Mouse (Mus musculus) forelimb bud, embryonic 11.5 days (tissue): Measurements from ENCODE around the gene Hcrt.
"Not testable (repeated sequence)": the region's sequence is repeated elsewhere in the genome, so short reads cannot be mapped to it uniquely, and the experiment has no call there.

Experiments used
- DNase-seq: peaks from one replicate; pipeline ENCODE4 v3.0.0-alpha.2; 2012; ENCODE audit warnings: low read depth, low spot score

Hcrt gene

DNA sequence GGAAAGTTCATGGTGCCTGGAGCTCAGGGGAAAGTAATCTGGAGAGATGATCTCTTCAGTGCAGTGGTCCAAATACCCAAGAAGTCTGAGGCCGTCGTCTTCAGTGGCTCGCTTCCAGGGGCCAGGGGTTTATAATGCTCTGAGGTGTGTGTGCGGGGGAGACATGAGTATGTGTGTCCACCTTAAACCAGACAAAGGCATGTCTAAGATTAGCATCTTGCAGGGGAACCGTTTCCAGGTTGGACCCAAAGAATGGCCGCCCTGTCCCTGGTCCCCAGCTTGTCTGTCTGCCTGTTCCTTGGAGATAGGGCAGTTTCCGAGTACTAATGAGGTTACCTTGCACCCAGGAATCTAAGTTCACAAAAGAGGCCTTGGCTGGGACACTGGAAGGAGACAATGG is at the start of gene Hcrt:
TSS of gene Hcrt (minus strand) at position 101 of the 400 bp plus-strand sequence.
- DNase-seq: no peak

DNA sequence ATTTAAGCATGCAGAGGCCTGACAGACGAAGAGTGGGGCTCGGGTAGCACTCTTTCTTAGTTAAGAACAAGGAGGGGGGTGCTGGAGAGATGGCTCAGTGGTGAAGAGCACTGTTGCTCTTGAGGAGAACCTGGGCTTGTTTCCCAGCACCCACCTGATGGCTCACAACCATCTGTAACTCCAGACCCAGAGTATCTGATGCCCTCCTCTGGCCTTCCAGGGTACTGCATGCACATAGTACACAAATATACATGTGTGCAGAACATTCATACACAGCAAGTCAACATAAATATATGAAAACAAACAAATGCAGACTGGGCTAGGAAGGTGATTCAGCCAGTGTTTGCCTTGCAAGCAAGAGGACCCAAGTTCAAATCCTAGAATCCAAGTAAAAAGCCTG is 48.4 kb upstream of the Hcrt start:
- DNase-seq: no peak

DNA sequence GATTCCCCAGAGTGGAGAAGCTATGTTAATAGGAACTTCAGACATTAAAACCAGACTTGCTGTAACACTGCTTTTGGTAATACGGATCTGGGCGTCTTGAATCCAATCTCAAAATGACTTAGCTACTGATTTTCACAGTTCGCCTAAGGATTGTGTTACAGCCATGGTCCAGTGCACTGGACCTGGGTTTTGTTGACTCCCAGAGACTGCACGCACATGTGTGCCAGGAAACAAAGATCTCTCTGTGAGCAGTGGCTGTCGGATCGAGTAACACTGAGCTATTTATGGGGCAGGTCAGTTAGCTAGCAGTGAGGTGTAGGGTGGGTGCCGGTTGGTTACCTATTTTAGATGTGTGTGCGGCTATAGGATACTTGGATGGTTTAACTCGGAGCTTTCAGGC is 47.8 kb upstream of the Hcrt start:
- peak; percentile 57 for DNase-seq

DNA sequence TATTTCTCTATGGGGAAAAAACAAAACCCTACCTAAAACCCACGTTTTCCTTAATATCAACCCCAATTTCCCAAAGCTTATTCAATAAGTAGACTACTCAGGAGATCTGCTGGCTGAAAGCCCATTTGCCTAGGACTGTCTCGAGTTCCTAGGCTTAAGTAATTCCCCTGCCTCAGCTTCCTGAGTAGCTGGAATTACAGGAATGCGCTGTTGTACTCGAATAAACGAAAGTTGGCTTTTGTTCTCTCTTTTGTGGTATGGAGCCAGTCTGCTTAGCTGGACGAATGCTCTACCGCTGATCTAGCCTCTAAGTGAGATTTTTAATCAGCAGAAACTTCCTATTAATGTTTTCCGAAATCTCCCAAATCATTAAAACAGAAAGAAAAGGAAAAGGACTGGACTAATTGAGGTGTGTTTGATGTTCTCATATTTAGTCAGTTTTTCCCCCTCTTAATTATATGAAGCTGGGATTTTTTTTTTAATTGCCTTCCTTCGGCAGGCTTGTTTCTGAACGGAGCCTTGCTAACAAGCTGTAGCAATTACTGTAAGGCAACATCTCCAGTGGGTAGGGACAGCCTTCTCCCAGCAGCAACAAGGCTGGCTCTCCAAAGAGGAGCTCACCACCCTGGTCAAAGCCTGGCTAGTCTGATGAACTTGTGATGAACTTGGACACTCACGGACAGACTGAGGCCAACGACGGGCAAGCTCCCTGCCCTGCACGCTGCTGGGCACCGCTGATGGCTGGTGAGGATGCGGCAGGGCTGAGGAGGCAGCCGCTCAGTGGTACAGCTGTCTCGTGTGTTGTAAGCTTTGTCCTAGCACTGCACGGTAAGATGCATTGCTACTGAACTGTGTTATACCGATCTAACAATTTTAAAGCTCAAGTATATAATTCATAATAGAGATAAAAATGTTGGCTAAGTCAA is 43.9 kb upstream of the Hcrt start:
- no peak for DNase-seq

DNA sequence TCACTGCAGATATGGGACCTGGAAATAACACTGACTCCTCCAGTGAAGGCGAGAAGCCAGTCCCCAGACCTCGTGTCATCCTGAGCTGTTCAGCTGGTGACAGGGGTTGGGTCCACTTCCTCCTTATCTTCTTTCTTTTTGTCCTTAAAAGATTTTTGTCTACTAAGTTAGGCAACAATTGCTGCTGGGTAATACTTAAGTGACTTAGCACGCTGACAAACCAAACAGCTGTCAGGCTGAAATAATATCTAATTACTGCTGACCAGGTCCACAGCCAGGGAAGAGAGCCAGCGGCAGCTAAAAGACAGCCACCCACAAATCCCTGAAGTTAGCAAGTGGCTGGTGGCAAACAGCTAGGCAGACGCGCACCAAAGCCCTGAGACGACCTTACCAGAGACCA is 42.8 kb upstream of the Hcrt start:
- DNase-seq: no peak

DNA sequence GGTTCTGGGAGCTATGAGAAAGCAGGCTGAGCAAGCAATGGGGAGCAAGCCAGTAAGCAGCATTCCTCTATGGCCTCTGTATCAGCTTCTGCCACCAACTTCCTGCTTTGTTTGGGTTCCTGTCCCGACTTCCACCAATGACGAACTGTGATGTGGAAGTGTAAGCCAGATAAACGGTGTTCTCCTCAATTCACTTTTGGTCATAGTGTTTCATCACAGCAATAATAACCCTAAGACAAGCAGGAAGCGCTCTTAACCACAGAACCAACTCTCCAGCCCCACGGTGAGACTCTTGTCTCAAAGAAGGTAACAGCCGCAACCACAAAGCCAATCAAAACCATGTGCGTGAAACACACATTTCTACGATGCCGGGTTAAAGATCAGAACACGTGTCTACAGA is 41.7 kb upstream of the Hcrt start:
- no peak for DNase-seq

DNA sequence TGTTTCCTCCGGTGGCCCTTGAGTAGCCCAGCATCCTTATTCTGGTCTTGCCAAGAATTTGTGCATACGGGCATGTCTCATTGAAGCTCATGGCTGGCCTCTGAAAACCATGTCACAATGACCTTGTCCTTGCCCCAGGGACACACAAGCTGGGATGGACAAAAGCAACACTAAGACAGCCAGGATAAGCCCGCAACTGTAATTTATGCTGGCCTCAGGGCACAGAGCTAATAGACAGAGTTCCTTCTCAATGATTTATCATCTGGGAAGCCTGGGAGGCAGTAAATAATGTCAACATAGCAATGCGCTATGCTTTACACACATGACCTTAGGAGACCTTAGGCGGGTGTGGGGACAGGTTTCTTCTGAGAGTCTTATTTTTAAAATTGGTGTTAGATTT is 36.7 kb upstream of the Hcrt start:
- no peak for DNase-seq

DNA sequence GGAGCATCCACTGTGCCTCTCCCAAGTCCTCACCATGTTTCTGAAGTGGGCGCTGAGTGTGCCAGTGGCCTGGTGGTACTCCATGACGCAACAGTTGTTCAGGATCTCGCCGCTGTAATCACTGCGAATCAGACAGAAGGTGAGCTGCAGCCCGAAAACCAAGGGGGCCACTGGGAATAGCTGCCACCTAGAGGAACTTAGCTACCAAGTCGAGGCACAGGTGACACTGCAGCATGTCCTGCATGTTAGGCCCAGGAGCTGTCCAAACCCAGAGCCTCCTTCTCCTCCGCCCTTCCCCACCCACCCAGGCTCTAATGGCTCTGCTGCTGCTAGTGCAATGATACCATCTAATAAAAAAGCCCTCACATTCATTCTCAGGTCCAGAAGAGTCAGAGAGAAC is 33.9 kb upstream of the Hcrt start:
- DNase-seq: no peak

DNA sequence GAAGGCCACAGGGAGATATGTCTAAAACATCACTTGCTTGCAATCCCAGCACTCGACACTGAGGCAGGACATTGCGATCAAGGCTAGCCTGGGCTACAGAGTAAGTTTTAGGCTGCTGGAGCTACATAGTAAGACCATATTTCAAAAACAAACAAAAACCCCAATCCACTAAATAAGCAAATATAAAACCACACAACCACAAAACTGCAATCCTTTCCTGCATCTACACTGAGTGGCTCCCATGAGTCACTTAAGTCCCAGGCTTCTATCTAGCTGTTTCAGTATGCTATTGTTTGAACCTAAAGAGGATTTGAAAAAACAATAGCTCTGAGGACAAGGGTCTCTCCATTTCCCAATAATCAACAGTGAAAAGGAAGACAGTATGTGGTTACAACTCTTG is 32.7 kb upstream of the Hcrt start:
- DNase-seq: no peak

DNA sequence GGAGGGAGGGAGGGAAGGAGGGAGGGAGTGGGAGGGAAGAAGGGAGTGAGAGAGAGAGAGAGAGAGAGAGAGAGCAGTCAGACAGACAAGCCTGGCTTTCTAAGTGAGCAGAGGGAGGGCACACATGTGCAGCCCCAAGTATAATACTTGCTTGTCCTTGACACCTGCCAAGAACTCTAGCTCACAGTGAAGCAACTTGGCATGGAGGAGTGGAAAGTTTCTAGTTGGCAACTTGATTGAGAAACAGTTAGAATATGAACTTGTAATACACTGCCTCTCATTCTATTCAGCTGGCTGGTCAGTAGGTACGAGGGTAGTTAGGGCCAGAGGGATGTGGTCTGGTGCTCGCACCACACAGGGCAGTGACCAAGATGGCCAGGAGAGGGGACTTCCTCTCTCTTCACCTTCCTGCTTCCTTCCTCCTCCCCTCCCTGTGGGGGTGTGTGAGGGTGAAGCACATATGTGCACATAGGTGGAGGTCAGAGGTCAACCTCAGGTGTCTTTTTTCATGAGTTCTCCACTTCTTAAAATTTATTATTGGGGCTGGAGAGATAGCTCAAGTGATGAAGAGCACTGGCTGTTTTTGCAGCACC is 28.8 kb upstream of the Hcrt start:
- DNase-seq: no peak

DNA sequence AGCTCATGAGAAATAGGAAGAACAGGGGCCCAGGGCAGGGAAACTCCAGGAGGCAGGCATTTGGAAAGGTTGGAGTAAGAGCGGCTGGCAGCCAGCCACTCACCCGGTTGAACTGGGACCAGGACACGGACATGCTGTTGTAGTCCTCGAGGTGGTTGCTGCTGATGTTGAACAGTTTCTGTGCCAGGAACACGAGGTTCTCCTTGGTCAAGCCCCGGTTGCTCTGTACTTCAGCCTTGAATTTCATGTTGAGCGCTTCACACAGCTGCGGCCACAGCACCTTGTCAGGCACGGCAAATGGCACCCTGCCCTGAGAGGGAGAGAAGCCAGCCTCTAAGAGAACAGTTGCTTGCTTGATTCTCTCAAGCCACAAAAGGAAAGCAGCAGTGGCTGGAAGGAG is 27.9 kb upstream of the Hcrt start:
- DNase-seq: not testable (repeated sequence)

DNA sequence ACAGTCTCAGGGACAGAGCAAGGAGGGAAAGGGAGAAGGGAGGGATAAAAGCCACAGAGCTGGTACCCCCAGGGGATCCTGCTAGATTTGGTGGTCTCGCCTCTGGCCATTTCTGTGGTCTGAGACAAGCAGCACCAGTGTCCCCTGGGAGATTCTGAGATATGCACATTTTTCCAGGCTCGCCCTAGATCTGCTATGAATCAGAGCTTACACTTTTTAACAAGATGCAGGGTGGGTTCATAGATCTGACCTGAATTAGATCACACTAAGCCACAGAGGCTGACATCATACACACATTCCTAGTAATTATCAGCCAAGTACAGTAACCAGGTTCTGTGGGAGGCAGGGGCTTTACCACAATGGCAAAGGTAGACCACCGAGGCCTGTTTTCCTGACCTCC is 27.0 kb upstream of the Hcrt start:
- no peak for DNase-seq

DNA sequence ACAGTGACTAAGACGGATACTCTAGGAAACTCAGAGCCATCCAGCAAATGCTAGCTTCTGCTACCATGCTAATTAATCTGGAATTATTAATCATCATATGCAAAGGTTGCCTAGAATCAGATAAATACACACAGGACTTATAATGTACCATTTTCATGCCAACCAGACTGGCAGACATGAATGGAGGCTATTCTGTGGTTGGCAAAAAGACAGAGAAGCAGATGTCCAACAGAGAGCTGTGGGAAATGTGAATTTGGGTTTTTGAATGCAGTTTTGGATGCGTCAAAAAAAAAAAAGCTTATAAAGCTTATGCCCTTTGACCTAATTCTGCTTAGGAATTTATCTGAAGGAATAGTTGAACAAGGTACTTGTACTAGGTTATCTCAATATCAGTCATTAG is 23.0 kb upstream of the Hcrt start:
- DNase-seq: no peak

DNA sequence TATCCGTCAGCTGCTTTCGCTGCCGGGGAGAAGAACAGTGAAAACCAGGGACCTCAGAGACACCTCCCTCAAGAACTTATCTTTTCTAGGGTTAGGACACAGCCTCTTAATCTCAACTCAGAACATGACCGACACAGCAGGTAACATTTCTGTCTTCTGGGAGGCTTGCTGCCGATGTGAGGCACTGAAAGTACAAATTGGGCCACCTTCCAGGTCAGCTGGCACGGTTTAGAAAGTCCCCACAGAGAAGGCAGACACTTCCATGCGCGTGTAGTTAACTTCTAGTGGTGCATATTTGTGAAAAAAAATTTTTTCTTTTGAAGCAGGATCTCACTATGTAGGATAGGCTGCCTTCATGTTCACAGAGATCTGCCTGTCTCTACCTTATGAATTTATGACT is 21.6 kb upstream of the Hcrt start:
- no peak for DNase-seq

DNA sequence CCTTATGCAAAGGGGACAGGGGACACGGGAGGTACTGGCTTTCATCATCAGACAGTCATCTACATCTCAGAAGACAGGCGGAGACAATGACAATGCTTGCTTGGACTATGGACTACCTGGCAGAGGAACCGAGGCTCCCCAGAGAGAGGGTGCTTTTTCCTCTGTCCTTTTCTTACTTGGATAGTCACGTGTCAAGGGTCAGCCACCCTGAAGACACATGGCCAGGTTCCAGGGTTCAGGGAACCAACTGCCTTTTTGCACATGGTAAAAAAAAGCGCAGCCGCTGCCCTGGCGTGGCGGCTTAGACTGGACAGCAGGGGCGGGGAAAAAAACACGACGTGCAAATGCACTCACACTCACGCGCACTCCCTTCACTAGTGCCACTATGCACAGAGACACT is 19.8 kb upstream of the Hcrt start:
- DNase-seq: no peak

DNA sequence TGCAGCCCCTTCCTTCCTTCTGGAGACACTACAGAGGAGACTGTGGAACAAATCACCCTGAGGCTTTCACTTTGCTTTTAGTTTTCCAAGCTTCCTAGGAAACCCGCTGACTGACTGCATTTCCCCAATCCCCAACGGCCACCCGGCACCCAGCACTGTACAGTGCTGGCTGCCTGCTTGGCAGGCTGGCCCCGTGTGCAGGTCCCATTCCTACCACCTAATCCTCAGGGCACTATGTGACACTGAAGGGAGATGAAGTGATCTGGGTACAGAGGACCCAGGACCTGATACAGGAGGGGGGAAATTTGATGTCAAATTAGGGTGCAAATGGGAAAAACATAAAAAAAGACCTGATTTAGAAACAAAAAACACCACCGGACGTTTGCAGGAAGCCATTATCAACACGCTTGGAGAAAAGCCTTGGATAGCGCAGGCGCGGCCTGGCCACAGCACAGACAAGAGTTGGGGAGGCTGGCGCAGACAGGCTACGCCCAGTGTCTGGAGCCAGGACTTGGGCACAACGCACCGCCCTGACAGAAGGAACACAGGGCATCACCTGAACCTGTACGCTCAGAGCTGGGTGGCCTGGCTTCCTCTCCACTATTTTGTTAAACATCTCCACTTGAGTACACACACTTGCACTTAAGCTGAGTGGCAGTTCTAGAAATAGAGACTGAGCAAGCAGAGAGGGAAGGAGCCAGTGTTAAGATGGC is 19.2 kb upstream of the Hcrt start:
- DNase-seq: no peak

DNA sequence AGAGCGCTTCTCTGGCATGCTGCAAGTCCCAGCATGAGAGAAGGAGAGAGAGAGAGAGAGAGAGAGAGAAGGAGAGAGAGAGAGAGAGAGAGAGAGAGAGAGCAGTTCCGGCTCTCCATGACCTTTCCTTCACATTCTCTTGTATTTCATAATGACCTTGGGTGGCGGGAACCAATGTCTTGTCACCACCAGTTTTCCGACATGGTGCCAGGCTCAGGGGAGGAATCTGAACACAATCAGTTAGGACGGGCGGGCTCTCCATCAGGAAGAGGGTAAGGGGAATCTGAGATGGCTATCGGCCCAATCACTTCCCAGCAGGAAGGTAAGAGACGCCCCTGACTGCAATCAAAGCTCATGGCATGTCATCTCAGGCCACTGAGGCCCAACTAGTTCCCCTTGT is 17.5 kb upstream of the Hcrt start:
- no peak for DNase-seq

DNA sequence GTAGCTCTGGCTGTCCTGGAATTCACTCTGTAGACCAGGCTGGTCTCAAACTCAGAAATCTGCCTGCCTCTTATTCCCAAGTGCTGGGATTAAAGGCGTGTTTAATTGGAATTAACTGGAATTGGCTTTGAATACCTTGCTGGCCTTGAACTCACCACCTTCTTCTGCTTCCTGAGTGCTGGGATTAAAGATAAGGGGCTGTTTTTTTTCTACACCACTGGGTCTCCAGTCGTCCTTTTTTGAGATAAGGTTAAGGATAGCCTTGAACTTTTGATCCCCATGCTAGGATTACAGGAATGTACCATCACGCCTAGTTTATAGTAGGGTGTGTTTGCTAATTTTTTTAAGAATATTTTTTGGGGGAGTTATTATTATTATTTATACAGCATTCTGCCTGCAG is 15.3 kb upstream of the Hcrt start:
- DNase-seq: no peak

DNA sequence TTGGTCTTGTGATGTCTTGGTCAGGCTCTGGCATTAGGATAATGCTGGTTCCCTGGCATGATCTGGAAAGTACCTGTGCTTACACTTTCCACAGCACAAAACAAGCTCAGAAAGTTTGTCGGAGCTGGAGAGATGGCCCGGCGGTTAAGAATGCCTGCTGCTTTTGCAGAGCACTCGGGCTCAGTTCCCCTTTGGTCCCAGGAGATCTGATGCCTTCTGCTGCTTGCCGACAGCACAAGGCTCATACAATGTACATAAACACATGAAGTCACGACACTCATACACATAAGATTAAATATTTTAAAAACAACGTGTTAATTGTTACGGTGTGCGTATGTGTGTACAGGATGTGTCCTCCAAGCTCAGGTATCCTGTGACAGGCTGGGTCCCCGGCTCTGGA is 13.2 kb upstream of the Hcrt start:
- no peak for DNase-seq

DNA sequence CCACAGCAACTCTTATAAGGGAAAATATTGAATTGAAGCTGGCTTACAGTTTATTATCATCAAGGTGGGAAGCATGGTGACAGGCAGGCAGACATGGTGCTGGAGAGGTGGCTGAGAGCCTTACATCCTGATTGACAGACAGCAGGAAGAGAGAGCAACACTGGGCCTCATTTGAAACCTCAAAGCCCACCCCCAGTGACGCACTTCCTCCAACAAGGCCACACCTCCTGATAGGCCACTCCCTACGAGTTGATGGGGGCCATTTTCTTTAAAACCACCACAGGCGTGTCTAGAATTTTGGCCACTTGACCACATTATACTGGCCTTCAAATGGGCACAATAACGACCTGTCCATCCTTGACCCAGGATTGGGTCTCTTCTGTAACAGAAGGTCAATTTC is 11.5 kb upstream of the Hcrt start:
- no peak for DNase-seq

DNA sequence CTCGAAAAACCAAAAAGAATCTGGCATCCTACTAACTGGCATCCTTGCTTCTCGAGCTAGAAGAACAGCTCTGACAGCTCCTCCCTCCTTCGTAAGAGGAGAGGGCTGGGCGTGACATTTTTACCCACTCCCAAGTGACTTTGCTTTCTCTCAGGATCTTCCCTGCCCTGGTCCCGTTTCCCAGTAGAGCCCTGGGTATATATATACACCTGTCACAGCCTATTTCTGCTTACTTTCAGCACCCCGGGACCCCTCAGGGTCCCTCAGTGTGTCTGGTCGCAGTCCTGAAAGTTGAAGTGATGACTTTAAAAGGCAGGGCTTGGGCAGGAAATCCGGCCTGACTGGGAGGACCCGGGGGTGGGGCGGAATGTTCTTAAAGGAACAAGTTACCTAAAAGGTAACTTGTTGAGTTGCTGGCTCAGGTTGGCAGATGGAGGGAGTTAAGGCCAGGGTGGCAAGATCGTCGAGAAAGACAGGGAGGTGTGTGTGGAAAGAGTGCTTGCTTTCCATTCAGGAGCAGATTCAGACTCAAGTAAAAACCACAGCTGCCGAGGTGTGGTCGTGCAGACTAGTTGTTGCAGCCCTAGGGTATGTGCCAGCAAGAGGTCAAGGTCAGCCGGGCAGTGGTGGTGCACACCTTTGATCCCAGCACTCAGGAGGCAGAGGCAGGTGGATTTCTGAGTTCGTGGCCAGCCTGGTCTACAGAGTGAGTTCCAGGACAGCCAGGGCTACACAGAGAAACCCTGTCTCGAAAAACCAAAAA is 8.1 kb upstream of the Hcrt start, which contains the start of gene Ghdc:
TSS of gene Ghdc (minus strand) at position 312 of the 763 bp plus-strand sequence.
- peak; percentile 42 for DNase-seq

DNA sequence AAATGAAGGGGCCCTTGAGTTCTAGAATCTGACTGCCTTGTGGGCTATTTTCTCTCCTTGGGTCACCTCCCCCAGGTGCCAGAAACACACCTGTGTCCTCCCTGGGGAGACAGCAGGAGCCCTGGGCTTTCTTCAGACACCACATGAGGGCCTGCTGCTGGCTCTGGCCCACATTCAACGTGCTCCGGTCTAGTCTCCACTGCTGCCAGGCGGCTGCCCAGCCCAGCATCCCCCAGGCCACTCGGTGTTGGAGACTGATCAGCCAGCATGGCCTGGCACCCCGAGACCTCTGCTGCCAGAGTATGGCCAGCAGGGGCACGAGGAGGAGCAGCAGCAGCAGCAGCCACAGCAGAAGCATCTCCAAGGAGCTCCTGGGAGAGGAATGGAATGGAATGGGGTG is 7.2 kb upstream of the Hcrt start:
- no peak for DNase-seq
